In genomic region chr8:125372596-125372995, GRCm38 (mm10) we compare ENCODE assay signal across 22 mouse cellular contexts.
DNase-seq lines count a peak whose midpoint lies in the region; ATAC-seq lines count a peak whose summit lies in the region.
"Had no signal": no experiment of that assay in that cellular context is flagged by ENCODE, and none has a peak within 500 bp of the region (broad histone marks: within the 10 kb centered on the region; RNA-seq: fewer than 3 reads in every experiment).

No protein-coding gene starts in this region.

- no peak overlapping the region for H3K4me3 ChIP-seq in stomach, embryonic 15.5 days (replicated peaks)
- H3K4me3 ChIP-seq: embryonic facial prominence, embryonic 12.5 days; forebrain, embryonic 10.5 days; forebrain, embryonic 13.5 days; hindbrain, embryonic 10.5 days; hindbrain, embryonic 15.5 days had no signal

- no peak overlapping the region for H3K4me2 ChIP-seq in stomach, embryonic 15.5 days
- H3K4me2 ChIP-seq: embryonic facial prominence, embryonic 12.5 days; forebrain, embryonic 13.5 days; heart, embryonic 11.5 days; hindbrain, embryonic 15.5 days had no signal

- intact Hi-C loops in heart, postnatal 14 days (cut with DNase I): no loop called here

- H3K4me1 ChIP-seq in stomach, embryonic 15.5 days: peaks cover 11% of the 10 kb centered on the region; the same call in 1 of the 2 replicates

- DNase-seq in ES-CJ7 (ENCODE audit: low read depth, low spot score) (peak; percentile 31), ZHBTc4 (ENCODE audit: low read depth, low spot score) (peak; percentile 38)
- DNase-seq in heart, postnatal 14 days: no peak
- DNase-seq in heart, adult 11 months: no peak
- DNase-seq: adrenal gland, postnatal 10 days; adrenal gland, postnatal 36 days; cerebellum, adult 18-20 months; cerebellum, adult 9-10 months; cerebellum, postnatal 14 days; gastrocnemius, postnatal 10 days; gastrocnemius, postnatal 36 days; heart, postnatal 36 days had no signal

- no peaks in the 10 kb centered on the region for H3K27me3 ChIP-seq in stomach, embryonic 15.5 days (replicated peaks)
- H3K27me3 ChIP-seq: embryonic facial prominence, embryonic 12.5 days; forebrain, embryonic 13.5 days; hindbrain, embryonic 15.5 days had no signal

- no peaks in the 10 kb centered on the region for H3K9me3 ChIP-seq in stomach, embryonic 15.5 days
- H3K9me3 ChIP-seq: embryonic facial prominence, embryonic 12.5 days; forebrain, embryonic 13.5 days; hindbrain, embryonic 10.5 days; hindbrain, embryonic 15.5 days had no signal

- H3K36me3 ChIP-seq in stomach, embryonic 15.5 days: no peaks in the 10 kb centered on the region
- H3K36me3 ChIP-seq: embryonic facial prominence, embryonic 12.5 days; forebrain, embryonic 10.5 days; hindbrain, embryonic 10.5 days; hindbrain, embryonic 15.5 days had no signal

- WGBS in stomach, embryonic 15.5 days: 69% methylated on average over 4 of the region's 4 CpGs

- no peak for ATAC-seq in stomach, embryonic 15.5 days (ENCODE audit: insufficient read depth, low FRiP score, low read depth)
- ATAC-seq in megakaryocyte progenitor cell, adult 5-6 weeks (replicated peaks; ENCODE audit: poor library complexity): no peak
- ATAC-seq: CD4-positive, CD25-positive, alpha-beta regulatory T cell, adult 4 months; forebrain, embryonic 13.5 days; forebrain, embryonic 16.5 days had no signal

- H3K9ac ChIP-seq in stomach, embryonic 15.5 days: no peak overlapping the region
- H3K9ac ChIP-seq: embryonic facial prominence, embryonic 12.5 days; forebrain, embryonic 13.5 days; hindbrain, embryonic 15.5 days had no signal

- H3K27ac ChIP-seq in stomach, embryonic 15.5 days: peak overlapping the region; percentile 16; the same call in 1 of the 2 replicates
- H3K27ac ChIP-seq: embryonic facial prominence, embryonic 12.5 days; forebrain, embryonic 10.5 days; forebrain, embryonic 13.5 days; hindbrain, embryonic 10.5 days; hindbrain, embryonic 15.5 days had no signal

Comparison
In these comparisons a context has a peak if more than half of its experiments do, and no peak if none do; other contexts are left out.
1. DNase-seq: peak in ES-CJ7 (single experiment) and ZHBTc4 (single experiment); none in heart, postnatal 14 days (0 of 2) and heart, adult 11 months (single experiment).